Mouse (Mus musculus) heart, postnatal 14 days (tissue): ENCODE results near the gene Efcab9. TPM values are rescaled to one million over a fixed set of nuclear protein-coding genes. Genes with fewer than 3 reads are reported as not detected.
"Not testable (repeated sequence)": the region's sequence is repeated elsewhere in the genome, so short reads cannot be mapped to it uniquely, and the experiment has no call there.

Experiments
- DNase-seq, 2 experiments: peaks; one replicate each; pipeline ENCODE4 v3.0.0; 2021 to 2022
- intact Hi-C: fragments of 180-260 bp; cut with DNase I; formaldehyde crosslinking; loops from one replicate; pipeline ENCODE4 v1.15.1; 2025
- total RNA-seq, 2 experiments: library from RNA; stranded (reverse); gene quantifications; 2 replicates each; pipeline ENCODE4 v1.2.3; 2021

The Efcab9 gene
- total RNA-seq, 2 experiments from 2014 or later, result 0.57 to 0.68 TPM

GRCm38 (mm10) chr11:32540463-32540862, 8.6 kb upstream of the Efcab9 start:
- intact Hi-C loops, result no loop called here
- DNase-seq, result no peak

- no peak for DNase-seq
- intact Hi-C loops, result loop anchor here (5.0 kb wide), 1 partner anchor 623 kb away; the partner anchor contains the start of gene Npm1
These were observed 7.8 kb upstream of the Efcab9 start for GRCm38 (mm10) chr11:32539717-32540116.

DNA sequence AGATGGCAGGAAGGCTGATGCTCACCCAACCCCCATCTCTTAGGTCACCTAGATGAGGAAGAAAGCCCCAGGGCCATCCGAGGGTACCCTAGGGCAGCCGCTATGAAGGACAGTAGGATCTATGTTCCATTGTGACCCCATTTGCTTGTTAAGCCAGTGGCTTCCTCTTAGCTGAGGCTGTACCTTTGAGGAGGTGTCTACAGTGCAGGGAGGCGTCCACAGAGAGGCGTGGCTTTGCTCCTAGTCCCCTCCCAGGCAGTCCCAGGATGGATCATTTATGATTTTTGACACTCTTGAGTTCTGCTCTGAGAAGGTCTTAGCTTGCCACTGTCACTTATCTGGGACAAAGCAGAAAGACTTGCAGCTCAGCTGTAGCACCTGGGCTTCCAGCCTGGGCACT, 7.0 kb upstream of the Efcab9 start:
- intact Hi-C loops, result loop anchor here (5.0 kb wide), 1 partner anchor 623 kb away; the partner anchor contains the start of gene Npm1
- DNase-seq, result no peak

- DNase-seq, result no peak
- intact Hi-C loops, result loop anchor here (5.0 kb wide), 1 partner anchor 624 kb away; the partner anchor contains the start of gene Npm1
These were observed 6.6 kb upstream of the Efcab9 start for GRCm38 (mm10) chr11:32538435-32538834.

DNA sequence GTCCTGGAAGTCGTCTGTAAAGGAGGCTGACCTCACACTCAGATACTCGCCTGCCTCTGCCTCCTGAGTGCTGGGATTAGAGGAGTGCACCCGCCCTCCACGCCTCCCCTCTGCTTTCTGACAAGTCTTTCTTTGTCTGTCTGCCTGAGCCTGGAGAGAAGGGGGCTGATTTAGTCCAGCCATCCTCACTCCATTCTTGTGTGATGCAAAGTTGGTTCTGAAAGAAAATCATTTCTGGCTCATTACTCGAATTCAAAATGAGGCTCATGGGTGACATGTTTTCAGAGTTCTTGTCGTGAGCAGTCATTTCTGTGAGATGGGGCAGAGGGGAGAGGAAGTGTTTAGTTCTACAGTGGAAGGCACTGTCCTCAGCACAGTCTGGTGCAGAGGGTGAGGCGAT, 5.1 kb upstream of the Efcab9 start:
- intact Hi-C loops, result loop anchor here (5.0 kb wide), 1 partner anchor 625 kb away; the partner anchor contains the start of gene Npm1
- no peak for DNase-seq

- intact Hi-C loops, result loop anchor here (2.0 to 5.0 kb wide), 2 partner anchors 29 to 627 kb away; partner anchors contain the start of gene Npm1
- no peak for DNase-seq
These were observed 3.8 kb upstream of the Efcab9 start for GRCm38 (mm10) chr11:32535646-32536045.

DNA sequence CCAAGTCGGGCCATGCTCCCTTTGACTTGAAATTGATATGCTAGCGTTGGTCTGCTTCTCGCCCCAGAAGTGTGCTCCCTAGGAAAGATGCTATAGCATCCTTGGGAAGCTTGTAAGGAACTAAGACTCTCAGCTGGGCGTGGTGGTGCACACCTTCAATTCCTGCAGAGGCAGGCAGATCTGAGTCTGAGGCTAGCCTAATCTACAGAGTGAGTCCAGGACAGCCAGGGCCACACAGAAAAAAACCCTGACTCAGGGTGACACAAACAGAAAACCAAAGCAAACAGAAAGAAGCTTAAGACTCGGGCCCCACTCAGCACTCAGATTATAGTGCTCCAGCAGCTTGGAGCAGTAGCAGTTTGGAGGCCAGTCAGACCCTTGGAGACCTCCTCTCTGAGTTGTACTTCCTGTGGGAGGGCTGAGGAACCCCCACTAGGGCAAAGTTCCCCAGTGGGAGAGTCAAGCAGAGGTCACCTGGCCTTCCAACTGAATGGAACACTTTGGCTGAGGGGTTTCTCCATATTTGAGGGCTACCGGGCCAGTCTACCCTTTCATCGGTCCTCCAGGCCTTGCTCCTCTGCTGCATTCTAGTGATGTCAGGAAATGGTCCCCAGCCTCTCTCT, 2.7 kb upstream of the Efcab9 start:
- intact Hi-C loops, result loop anchor here (2.0 to 5.0 kb wide), 3 partner anchors 30 to 628 kb away; partner anchors contain the start of gene Npm1
- DNase-seq, result no peak

- DNase-seq, result peak in 1 of 2 experiments; percentile 55
- intact Hi-C loops, result loop anchor here (2.0 to 5.0 kb wide), 2 partner anchors 31 to 174 kb away; no protein-coding TSS in a partner anchor
These were observed 1.8 kb upstream of the Efcab9 start for GRCm38 (mm10) chr11:32533482-32534261.

- intact Hi-C loops, result loop anchor here (1.0 to 5.0 kb wide), 2 partner anchors 55 to 174 kb away; no protein-coding TSS in a partner anchor
- DNase-seq, result peak; percentile 92 to 94
These were observed 1.0 kb upstream of the Efcab9 start, which contains the start of gene Stk10 for GRCm38 (mm10) chr11:32532765-32533481. Gene Stk10 (plus strand): TSS chr11:32533305.

GRCm38 (mm10) chr11:32530151-32530550, 1.7 kb downstream of the Efcab9 start:
- no peak for DNase-seq
- intact Hi-C loops, result loop anchor here (1.0 to 5.0 kb wide), 2 partner anchors 78 to 177 kb away; no protein-coding TSS in a partner anchor

DNA sequence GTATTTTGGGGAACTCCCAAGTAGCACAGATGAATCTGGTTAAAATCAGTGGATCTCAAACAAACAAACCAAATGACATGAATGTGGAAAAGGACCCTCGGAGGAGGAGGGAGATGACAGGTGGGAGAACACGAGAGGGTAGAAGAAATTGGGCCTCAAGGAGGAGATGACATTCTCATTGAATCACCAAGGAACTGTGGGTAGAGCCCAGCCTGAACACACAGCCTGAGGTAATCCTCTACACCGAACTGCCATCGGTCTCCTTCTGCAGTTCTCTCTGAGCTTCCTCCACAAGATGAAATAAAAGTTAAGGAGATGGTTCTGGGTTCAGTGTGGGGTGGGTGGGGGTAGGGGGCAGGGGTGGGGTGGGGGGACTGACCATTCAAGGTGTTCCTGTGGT, 4.9 kb downstream of the Efcab9 start:
- DNase-seq, result no peak

DNA sequence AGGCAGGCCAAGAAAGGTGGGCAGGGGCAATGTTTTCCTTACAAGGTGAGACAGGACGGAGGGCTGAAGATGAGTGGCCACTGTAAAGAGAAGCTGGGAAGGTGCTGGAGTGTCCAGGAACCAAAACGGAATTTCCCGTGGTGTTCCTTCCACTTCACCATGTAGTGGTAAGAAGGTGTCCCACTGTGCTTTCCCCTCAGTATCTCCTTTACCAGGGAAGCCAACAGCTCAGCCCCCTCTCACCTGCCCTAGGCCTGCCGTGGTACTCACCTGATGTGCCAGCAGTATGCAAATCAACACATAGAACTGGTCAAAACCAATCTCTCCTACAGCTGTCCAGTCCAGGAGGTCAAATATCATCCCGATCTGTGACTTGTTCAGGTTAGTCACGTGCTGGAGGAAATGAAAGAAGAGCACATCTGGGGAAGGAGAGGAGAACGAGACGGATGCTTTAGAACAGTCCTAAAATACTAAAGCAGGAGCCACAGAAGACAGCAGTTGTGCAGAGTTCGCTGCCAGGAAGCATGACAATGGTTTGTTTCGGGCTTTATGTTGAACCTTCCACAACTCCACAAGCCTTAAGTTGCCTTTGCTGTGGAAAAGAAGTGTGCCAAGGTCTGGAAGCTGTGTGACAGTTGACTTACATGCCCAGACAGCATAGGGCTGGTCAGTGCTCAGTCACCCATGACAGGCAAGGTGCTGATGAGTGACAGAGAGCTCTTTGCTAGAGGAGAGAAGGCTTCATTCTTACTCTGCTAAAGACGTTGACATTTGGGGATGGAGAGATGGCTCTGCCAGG, 7.6 kb downstream of the Efcab9 start:
- DNase-seq, result no peak
- intact Hi-C loops, result no loop called here

More for the DNA sequence above, 4.9 kb downstream of the Efcab9 start:
- intact Hi-C loops, result no loop called here

DNA sequence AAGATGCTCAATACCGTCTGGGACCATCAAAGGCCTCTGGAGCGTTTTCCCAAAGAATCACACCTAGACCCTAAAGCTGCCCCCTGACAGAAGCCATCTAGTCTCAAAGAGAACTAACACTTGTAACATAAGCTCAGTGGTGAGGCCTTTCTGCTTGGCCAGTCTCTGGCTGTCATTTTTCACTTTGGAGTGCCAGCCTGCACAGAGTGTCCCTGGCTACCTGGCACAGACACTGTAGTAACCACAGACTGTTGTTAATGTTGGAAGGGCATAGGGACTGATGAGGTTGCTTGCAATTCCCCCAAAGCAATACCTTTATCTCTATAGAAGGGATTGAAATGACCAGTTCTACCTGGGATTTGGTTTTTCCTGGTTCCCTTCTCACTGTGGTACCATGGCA, 10.6 kb downstream of the Efcab9 start:
- DNase-seq, result no peak
- intact Hi-C loops, result no loop called here

DNA sequence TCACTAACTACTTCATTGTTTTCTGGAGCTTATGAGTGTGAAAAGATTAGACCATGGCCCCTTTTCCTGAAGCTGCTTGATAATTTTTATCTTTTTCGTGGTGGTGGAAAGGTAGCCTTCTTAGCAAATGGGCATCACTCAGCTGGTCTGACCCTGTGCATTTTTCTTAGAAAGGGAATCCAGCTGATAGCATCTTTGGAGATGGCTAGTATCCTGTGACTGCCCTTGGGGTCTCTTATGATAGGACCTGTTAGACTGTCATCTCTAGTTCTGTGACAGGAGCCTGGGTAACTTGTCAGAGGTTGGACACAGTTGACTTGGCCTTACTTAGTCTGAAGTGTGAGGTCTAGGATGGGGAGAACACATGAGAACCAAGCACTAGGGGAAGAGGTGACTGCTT, 12.5 kb downstream of the Efcab9 start:
- intact Hi-C loops, result no loop called here
- DNase-seq, result no peak

- no peak for DNase-seq
- intact Hi-C loops, result no loop called here
These were observed 13.1 kb downstream of the Efcab9 start for GRCm38 (mm10) chr11:32518770-32519169.

- intact Hi-C loops, result no loop called here
- no peak for DNase-seq
These were observed 14.8 kb downstream of the Efcab9 start for GRCm38 (mm10) chr11:32516916-32517712.

DNA sequence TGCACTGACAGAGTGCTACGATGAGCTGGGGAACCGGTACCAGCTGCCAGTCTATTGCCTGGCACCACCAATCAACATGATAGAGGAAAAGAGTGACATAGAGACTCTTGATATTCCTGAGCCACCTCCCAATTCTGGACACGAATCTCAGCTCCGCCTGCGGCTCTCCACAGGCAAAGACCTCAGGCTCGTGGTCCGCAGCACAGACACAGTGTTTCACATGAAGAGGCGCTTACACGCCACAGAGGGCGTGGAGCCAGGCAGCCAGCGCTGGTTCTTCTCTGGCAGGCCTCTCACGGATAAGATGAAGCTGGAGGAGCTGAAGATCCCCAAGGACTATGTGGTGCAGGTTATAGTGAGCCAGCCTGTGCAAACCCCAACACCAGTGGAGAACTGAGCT, 15.8 kb downstream of the Efcab9 start:
- no peak for DNase-seq
- intact Hi-C loops, result no loop called here

- DNase-seq, intact Hi-C loops: not testable (repeated sequence)
These were observed 17.0 kb downstream of the Efcab9 start for GRCm38 (mm10) chr11:32514853-32515252.

- intact Hi-C loops, result no loop called here
These were observed 21.0 kb downstream of the Efcab9 start for GRCm38 (mm10) chr11:32510930-32511329.

More at GRCm38 (mm10) chr11:32510930-32511329, 21.0 kb downstream of the Efcab9 start:
- DNase-seq, result no peak
